Mouse (Mus musculus) bone marrow, adult 2 months (tissue): Measurements from ENCODE around the gene Dctd.

Experiments used
- CTCF ChIP-seq: fragments of 200-500 bp; IDR thresholded peaks from 2 replicates; pipeline ENCODE4 v1.5.1; 2011; ENCODE audit warnings: low read length, control low read depth; ENCODE audit not compliant: control insufficient read depth, insufficient read depth
- POLR2A ChIP-seq: fragments of 200-500 bp; IDR thresholded peaks from 2 replicates; pipeline ENCODE4 v1.6.1; 2011; ENCODE audit warnings: low read depth, mild to moderate bottlenecking, control low read depth, low read length, borderline replicate concordance; ENCODE audit not compliant: control insufficient read depth

- TF ChIP-seq POLR2A (no peak), CTCF (no peak)
Measured at GRCm38 (mm10) chr8:48122991-48123390, 24.1 kb downstream of the Dctd start.
